Mouse (Mus musculus): ENCODE data around the gene Wwp2.

Gene Wwp2

GRCm38 (mm10) chr8:107435421-107435961 is 674 bp upstream of the Wwp2 start:
- DNase-seq (ENCODE audit: low spot score in 2 of 2) = no peak

GRCm38 (mm10) chr8:107436841-107437421 is 766 bp downstream of the Wwp2 start:
- no peak for DNase-seq (ENCODE audit: low spot score in 2 of 2)

DNA sequence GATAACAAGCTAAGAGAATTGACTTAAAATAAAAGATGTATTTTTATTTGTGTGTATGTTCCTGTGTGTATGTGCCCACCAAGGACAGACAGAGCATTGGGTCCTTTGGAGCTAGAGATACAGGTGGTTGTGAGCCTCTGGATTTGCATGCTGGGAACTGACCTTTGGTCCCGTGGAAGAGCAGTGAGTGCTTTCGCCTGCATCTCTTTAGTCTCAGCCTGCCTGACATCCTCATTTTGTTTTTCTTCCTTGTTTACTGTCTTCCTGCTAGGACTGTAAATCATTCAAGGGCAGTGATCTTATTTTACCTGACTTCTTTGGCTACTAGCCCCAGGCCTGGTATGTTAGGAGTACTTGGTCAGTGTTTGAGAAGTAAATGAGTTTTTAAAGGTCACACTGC is 1.5 kb downstream of the Wwp2 start:
- DNase-seq (ENCODE audit: low spot score in 2 of 2) = no peak

- no peak for DNase-seq (ENCODE audit: low spot score in 2 of 2)
Measured at GRCm38 (mm10) chr8:107439880-107440625, 3.9 kb downstream of the Wwp2 start.

- no peak for DNase-seq (ENCODE audit: low spot score in 2 of 2)
Measured at GRCm38 (mm10) chr8:107444626-107445025, 8.5 kb downstream of the Wwp2 start.

DNA sequence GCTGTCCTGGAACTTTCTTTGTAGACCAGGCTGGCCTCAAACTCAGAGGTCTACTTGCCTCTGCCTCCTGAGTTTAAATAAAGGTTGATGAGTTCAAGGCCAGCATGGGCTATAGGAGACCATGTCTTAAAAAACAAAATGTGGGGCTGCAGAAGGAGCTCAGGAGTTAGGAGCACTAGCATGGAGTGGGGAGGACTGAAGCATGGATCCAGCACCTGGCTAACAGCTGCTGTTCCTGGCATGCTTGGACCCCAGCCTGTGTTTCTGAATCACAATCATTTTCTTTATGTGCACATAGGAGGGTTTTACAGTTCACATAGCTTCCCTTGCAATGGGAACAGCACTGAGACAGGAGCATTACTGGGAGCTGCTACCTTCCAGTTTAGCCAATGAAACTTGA is 11.5 kb downstream of the Wwp2 start:
- no peak for DNase-seq (ENCODE audit: low spot score in 2 of 2)

DNA sequence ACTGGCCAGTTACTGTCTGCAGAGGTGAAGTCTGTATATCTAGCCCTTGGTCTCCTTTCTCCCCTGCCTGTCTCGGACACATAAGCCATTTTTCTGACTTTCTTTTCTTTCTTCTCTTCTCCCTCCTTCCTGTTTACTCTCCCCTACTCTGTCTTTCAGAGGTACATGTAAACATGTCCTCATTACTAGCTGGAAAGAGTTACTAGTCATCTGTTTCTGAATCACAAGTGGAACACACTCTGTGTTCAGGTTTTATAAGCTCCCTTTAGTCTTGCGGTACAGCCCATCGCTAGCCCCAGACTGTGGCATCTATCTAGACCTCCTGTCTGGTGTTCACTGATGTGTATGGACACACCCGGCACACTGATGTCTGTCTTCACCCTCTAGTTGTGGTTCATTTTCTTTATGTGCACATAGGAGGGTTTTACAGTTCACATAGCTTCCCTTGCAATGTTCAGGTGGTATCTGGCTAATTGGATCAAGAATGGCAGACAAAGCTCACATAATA is 12.3 kb downstream of the Wwp2 start:
- no peak for DNase-seq (ENCODE audit: low spot score in 2 of 2)

DNA sequence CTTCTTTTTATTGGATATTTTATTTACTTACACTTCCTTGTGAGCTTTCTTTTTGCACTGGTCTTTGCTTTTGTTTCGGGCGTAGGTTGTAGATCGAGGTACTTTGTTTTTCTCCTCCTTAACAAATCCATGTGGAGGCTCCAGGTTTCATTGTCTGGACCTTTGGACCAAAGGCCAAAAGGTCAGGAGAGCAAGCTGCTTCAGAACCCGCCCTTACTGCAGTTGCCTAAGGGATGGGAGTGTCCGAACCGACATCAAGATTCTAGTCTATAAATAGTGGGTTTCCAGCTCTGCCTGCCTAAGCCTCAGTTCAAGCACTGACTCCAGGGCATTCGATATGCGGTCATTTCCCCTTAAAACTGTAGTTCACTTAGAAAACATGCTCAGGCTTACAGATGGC is 13.0 kb downstream of the Wwp2 start:
- DNase-seq (ENCODE audit: low spot score in 2 of 2) = no peak

GRCm38 (mm10) chr8:107449655-107450054 is 13.5 kb downstream of the Wwp2 start:
- DNase-seq (ENCODE audit: low spot score in 2 of 2) = no peak

DNA sequence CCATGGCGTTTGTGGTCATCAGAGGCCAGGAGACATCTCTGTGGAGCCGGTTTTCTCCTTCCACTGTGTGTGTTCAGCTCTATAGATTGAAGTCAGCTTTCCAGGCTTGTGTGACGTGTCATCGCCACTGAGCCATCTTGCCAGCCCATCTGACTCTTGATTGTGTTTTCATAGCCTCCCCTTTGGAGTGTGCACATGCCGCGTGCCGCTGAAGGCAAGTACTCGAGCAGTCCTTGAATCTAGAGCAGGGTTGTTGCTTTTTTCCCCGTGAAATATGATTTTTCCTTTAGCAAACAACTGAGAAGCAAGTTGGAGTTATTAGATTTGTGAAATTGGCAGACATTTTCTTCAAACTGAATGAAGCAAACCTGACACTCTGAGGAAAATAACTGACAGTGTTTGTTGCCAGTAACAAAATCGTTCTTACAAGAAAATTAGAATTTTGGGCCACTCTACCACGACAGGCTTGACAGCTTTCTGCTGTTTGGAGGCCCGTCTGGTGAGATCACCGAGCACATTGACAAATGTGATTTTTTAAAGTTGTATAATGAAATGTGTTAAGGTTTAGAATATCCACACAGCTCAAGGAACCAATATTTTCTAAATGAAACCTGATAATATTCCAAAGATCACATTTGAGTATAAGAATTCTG is 15.4 kb downstream of the Wwp2 start:
- no peak for DNase-seq (ENCODE audit: low spot score in 2 of 2)

DNA sequence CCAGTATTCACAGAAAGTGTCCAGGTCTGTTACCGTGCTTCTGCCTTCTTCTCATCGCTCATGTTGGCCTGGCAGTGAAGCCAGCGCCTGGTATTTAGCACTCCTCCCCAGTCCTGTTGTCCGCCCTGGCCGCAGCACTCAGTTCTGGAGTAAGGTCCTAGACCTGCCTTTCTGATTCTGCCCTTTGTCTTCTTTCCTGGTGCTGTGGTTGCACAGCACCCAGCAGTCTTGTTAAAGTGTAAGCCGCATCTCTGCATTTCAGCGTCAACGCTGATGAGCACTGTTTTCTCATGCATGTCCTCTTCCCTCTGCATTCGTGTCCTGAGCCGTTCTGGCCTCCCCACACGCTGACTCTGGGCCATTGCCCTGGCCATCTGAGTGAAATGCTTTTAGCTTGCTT is 17.2 kb downstream of the Wwp2 start:
- DNase-seq (ENCODE audit: low spot score in 2 of 2) = no peak

GRCm38 (mm10) chr8:107455268-107455667 is 19.1 kb downstream of the Wwp2 start:
- DNase-seq (ENCODE audit: low spot score in 2 of 2) = peak in 1 of 2 experiments; percentile 25

GRCm38 (mm10) chr8:107457725-107458124 is 21.6 kb downstream of the Wwp2 start:
- no peak for DNase-seq (ENCODE audit: low spot score in 2 of 2)

DNA sequence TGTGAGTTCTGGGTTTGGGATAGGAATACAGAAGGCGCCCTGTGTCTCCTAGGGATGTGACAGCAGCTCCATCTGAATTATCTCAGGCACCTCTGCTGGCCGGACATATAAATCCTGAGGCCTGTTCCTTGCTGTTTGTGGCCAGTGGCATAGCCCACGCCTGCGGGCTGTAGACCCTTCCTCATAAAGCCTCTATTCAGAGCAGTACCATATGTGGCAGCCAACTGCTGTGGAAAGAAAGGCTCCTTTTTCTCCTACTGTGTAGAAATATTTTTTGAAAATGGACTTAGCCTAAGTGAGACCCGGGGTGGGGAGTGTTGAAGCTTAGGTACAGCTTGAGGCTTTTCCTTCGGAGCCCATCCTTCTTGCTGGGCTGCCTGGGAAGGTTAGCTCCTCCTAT is 22.1 kb downstream of the Wwp2 start:
- DNase-seq (ENCODE audit: low spot score in 2 of 2) = no peak

- DNase-seq (ENCODE audit: low spot score in 2 of 2) = no peak
Measured at GRCm38 (mm10) chr8:107462423-107462822, 26.3 kb downstream of the Wwp2 start.

- no peak for DNase-seq (ENCODE audit: low spot score in 2 of 2)
Measured at GRCm38 (mm10) chr8:107465332-107465990, 29.3 kb downstream of the Wwp2 start.

DNA sequence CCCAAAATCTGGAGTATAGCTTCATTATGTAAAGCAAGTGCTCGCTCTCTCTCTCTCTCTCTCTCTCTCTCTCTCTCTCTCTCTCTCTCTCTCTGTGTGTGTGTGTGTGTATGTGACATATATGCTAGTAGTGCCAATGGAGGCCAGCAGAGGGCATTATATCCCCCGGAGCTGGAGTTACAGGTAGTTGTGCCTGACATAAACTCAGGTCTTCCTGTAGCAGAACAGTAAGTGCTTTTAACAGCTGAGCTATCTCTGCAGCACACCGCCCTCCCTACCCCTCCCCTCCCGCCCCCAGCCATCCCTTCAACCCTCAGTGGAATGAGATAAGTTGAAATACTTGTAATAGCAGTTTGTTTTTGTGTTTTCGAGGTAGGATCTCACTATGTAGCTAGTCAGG is 30.5 kb downstream of the Wwp2 start:
- no peak for DNase-seq (ENCODE audit: low spot score in 2 of 2)

- no peak for DNase-seq (ENCODE audit: low spot score in 2 of 2)
Measured at GRCm38 (mm10) chr8:107468811-107469302, 32.7 kb downstream of the Wwp2 start.

DNA sequence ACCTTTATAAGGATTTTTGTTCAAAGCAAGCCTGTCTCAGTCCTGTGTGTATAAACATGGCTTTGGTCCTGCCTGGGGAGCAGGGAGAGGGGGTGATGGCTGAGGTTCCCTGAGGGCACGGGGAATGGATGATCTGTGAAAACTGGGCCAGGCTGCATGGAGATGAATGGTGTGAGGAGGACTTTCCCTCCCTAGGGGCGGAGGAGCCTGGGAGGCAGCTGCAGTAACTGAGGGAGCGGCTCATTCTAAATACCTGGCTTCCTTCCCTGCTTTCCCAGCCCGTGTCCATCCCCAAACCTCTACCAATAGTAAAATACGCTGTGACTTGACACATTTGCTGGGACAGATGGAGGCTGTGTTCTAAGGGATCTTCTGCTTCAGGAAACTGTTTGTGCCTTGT is 34.1 kb downstream of the Wwp2 start:
- DNase-seq (ENCODE audit: low spot score in 2 of 2) = no peak

DNA sequence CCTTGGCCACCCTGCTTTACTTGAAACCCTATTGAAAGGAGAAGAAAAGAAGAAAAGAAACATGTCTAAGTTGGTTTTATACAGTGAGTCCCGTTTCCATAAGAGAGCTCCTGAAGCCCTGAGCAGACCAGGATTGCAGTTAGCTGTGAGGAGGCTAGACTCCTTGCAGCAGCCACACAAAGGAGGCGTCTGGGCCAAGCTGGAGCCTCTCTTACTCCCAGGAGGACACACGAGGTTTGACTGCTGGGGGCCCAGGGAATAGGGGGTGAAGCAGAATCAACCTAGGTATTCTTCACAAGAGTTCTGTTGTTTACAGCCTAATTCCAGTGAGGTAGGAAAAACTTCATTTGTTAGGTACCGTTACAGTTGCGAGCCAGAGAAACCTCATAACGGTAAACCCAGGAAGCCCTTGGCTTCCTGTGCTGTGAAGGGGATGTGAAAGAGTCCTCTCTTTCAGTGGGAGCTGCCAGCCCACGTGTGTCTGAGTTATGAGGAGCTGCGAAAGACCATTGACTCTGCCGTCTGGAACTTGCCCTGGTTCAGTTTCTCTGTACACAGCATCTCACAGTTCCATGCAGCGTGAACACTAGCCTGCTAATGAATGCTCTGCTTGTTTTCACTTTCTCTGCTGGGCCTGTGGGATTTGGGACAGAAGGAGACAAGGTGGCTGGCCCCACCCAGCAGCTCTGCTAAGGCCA is 36.4 kb downstream of the Wwp2 start:
- no peak for DNase-seq (ENCODE audit: low spot score in 2 of 2)

DNA sequence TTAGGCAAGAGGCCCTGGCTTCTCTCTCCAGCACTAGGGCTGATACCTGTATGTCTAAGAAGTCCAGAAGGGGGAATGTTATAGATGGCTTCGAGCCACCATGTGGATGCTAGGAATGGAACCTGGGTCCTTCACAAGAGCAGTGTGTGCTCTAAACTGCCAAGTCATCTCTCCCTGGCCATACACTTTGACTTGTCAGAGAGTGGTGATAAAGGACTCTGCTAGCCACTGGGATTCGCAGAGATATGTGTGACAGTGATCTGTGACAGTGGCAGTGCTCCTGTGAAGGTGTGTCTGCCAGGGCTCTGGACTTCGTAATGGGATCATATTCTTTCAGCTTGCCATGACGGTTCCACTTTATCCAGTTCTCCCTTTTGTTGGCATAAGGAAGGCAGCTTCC is 37.2 kb downstream of the Wwp2 start:
- no peak for DNase-seq (ENCODE audit: low spot score in 2 of 2)

Data from thymus, postnatal 10 days (tissue).